In the genomic region with DNA sequence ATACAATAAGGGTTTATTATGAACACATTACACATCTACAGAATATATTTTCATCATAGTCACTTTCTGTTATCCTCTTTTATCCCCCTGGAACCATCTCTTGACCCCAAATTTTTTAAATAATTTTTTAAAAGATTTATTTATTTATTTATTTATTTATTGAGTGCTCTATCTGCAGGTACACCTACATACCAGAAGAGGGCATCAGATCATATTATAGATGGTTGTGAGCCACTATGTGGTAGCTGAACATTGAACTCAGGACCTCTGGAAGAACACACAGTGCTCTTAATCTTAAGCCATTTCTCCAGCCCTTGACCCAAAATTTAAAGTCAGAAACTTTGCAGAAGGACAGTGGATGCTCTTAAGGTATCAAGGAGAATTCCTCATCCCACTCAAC, we compare ENCODE assay signal across 19 mouse cellular contexts. TPM values are rescaled to one million over a fixed set of nuclear protein-coding genes. Genes with fewer than 3 reads are reported as not detected.
DNase-seq lines count a peak whose midpoint lies in the region; ATAC-seq and TF ChIP-seq lines count a peak whose summit lies in the region.
"Had no signal": no experiment of that assay in that cellular context is flagged by ENCODE, and none has a peak within 500 bp of the region (broad histone marks: within the 10 kb centered on the region; RNA-seq: fewer than 3 reads in every experiment).

No protein-coding gene starts in this region.

- no peak overlapping the region for H3K27ac ChIP-seq in kidney, postnatal 0 days
- no peak overlapping the region for H3K27ac ChIP-seq in midbrain, postnatal 0 days (ENCODE audit: low read depth, low read length)
- no peak overlapping the region for H3K27ac ChIP-seq in midbrain, embryonic 16.5 days (ENCODE audit: low read length)
- H3K27ac ChIP-seq: hindbrain, embryonic 14.5 days; limb, embryonic 13.5 days had no signal

- no peaks in the 10 kb centered on the region for H3K36me3 ChIP-seq in kidney, postnatal 0 days (ENCODE audit: insufficient read depth, low read length)
- H3K36me3 ChIP-seq in midbrain, postnatal 0 days (ENCODE audit: insufficient read depth, low read length) = no peaks in the 10 kb centered on the region
- H3K36me3 ChIP-seq in midbrain, embryonic 16.5 days (ENCODE audit: control insufficient read depth, insufficient read depth, low read length) = no peaks in the 10 kb centered on the region
- H3K36me3 ChIP-seq: limb, embryonic 13.5 days had no signal

- no peak overlapping the region for H3K4me2 ChIP-seq in kidney, postnatal 0 days (ENCODE audit: low read length)
- H3K4me2 ChIP-seq in midbrain, postnatal 0 days (ENCODE audit: low read depth, low read length, poor library complexity, severe bottlenecking) = no peak overlapping the region
- no peak overlapping the region for H3K4me2 ChIP-seq in midbrain, embryonic 16.5 days (ENCODE audit: low read length)
- H3K4me2 ChIP-seq: hindbrain, embryonic 14.5 days; limb, embryonic 13.5 days had no signal

- no peaks in the 10 kb centered on the region for H3K27me3 ChIP-seq in kidney, postnatal 0 days (ENCODE audit: insufficient read depth, low read length)
- 0 out of 2 replicates have a peak, but pooled peaks cover 12% of the 10 kb centered on the region for H3K27me3 ChIP-seq in midbrain, postnatal 0 days (ENCODE audit: insufficient read depth, low read length)
- peaks cover 10% of the 10 kb centered on the region for H3K27me3 ChIP-seq in midbrain, embryonic 16.5 days (ENCODE audit: control insufficient read depth, insufficient read depth, low read depth, low read length)
- H3K27me3 ChIP-seq: limb, embryonic 13.5 days had no signal

- TF ChIP-seq CTCF in kidney, postnatal 0 days (IDR thresholded peaks at IDR 0.05; ENCODE audit: low read depth) = peak; percentile 51; the same call in 1 of the 2 replicates
- TF ChIP-seq CTCF in midbrain, postnatal 0 days (IDR thresholded peaks at IDR 0.05) = peak; percentile 48

- no peak overlapping the region for H3K9ac ChIP-seq in kidney, postnatal 0 days (ENCODE audit: low read depth, low read length)
- H3K9ac ChIP-seq in midbrain, postnatal 0 days (replicated peaks; ENCODE audit: low read length, poor library complexity, severe bottlenecking) = no peak overlapping the region
- H3K9ac ChIP-seq in midbrain, embryonic 16.5 days (ENCODE audit: low read depth, low read length) = no peak overlapping the region
- H3K9ac ChIP-seq: forebrain, postnatal 0 days; hindbrain, embryonic 14.5 days; limb, embryonic 13.5 days had no signal

- ATAC-seq in kidney, postnatal 0 days (replicated peaks; ENCODE audit: low FRiP score, low read depth) = no peak
- ATAC-seq in midbrain, postnatal 0 days (ENCODE audit: low FRiP score) = no peak
- no peak for ATAC-seq in midbrain, embryonic 16.5 days
- ATAC-seq: forebrain, postnatal 0 days had no signal

- H3K9me3 ChIP-seq in kidney, postnatal 0 days (replicated peaks; ENCODE audit: low read length) = no peaks in the 10 kb centered on the region
- no peaks in the 10 kb centered on the region for H3K9me3 ChIP-seq in midbrain, postnatal 0 days (ENCODE audit: low read length)
- H3K9me3 ChIP-seq in midbrain, embryonic 16.5 days (replicated peaks; ENCODE audit: control insufficient read depth, low read length, poor library complexity, severe bottlenecking) = no peaks in the 10 kb centered on the region
- H3K9me3 ChIP-seq: limb, embryonic 13.5 days; megakaryocyte, embryonic 14.5 days had no signal

- H3K4me1 ChIP-seq in kidney, postnatal 0 days (replicated peaks; ENCODE audit: insufficient read depth, low read length) = no peaks in the 10 kb centered on the region
- H3K4me1 ChIP-seq in midbrain, postnatal 0 days (ENCODE audit: insufficient read depth, low read length) = 0 out of 2 replicates have a peak, but pooled peaks cover 4% of the 10 kb centered on the region
- peaks cover 10% of the 10 kb centered on the region for H3K4me1 ChIP-seq in midbrain, embryonic 16.5 days (ENCODE audit: control insufficient read depth, insufficient read depth, low read length)

- DNase-seq in kidney, postnatal 0 days (ENCODE audit: low spot score) = peak; percentile 50
- no peak for DNase-seq in kidney, postnatal 14 days
- DNase-seq in midbrain, postnatal 0 days (ENCODE audit: low spot score) = no peak
- DNase-seq in induced T-regulatory cell, adult 2 months (ENCODE audit: low read depth) = peak; percentile 21
- no peak for DNase-seq in adrenal gland, postnatal 4 days (ENCODE audit: low spot score in 2 of 2)
- DNase-seq in heart, adult 8-10 months (ENCODE audit: low spot score) = no peak
- DNase-seq: adrenal gland, adult 2 months; cerebellum, postnatal 10 days; forebrain, postnatal 0 days; heart, postnatal 36 days; kidney, adult 18-20 months; kidney, postnatal 25 days; right cerebral cortex, adult 18-20 months; thymus, postnatal 14 days had no signal

- H3K4me3 ChIP-seq in kidney, postnatal 0 days (replicated peaks; ENCODE audit: low read depth, low read length) = no peak overlapping the region
- no peak overlapping the region for H3K4me3 ChIP-seq in midbrain, postnatal 0 days (ENCODE audit: low read depth, low read length)
- no peak overlapping the region for H3K4me3 ChIP-seq in midbrain, embryonic 16.5 days (ENCODE audit: low read depth, low read length)
- H3K4me3 ChIP-seq: limb, embryonic 13.5 days; megakaryocyte, embryonic 14.5 days had no signal

RNA-seq across cellular contexts. Expression of a gene that starts 4.2 kb away (rescaled TPM):
- polyA plus RNA-seq in kidney, postnatal 0 days (2015; fragmentation: Nextera tagmentation; extraction: Ambion mirVana) = 8.9 and 9.8 TPM in 2 replicates
- total RNA-seq in midbrain, postnatal 0 days (2014; rRNA removed) = 6.2 and 7.7 TPM in 2 replicates
- 2.0 and 2.6 TPM in 2 replicates for polyA plus RNA-seq in midbrain, postnatal 0 days (2015; fragmentation: Nextera tagmentation; extraction: Ambion mirVana)
- polyA plus RNA-seq in midbrain, embryonic 16.5 days (2015; fragmentation: Nextera tagmentation; extraction: Ambion mirVana) = 1.5 and 1.9 TPM in 2 replicates
- total RNA-seq in adrenal gland, postnatal 4 days (2021) = 10 to 100 TPM; 15.5 to 16.8 TPM
- 1 to 10 TPM; 4.4 to 5.3 (median 4.5) TPM for total RNA-seq in heart, adult 8-10 months (2022)
- total RNA-seq: granulocyte monocyte progenitor cell, adult 5-6 weeks had no signal

RNA-seq across cellular contexts. Expression of a gene that starts 7.4 kb away (rescaled TPM):
- 27.4 and 31.1 TPM in 2 replicates for polyA plus RNA-seq in kidney, postnatal 0 days (2015; fragmentation: Nextera tagmentation; extraction: Ambion mirVana)
- total RNA-seq in midbrain, postnatal 0 days (2014; rRNA removed) = 65.2 and 81.1 TPM in 2 replicates
- polyA plus RNA-seq in midbrain, postnatal 0 days (2015; fragmentation: Nextera tagmentation; extraction: Ambion mirVana) = 22.1 and 25.3 TPM in 2 replicates
- 44.1 and 47.8 TPM in 2 replicates for polyA plus RNA-seq in midbrain, embryonic 16.5 days (2015; fragmentation: Nextera tagmentation; extraction: Ambion mirVana)
- 100 to 1,000 TPM in 1 of 2 experiments, 10 to 100 TPM in 1; 96.7 to 103 TPM for total RNA-seq in adrenal gland, postnatal 4 days (2021)
- 10 to 100 TPM; 37.2 to 41.3 (median 39.1) TPM for total RNA-seq in heart, adult 8-10 months (2022)

Comparison
In these comparisons a context has a peak if more than half of its experiments do, and no peak if none do; other contexts are left out.
1. DNase-seq: peak in kidney, postnatal 0 days (single experiment) and induced T-regulatory cell, adult 2 months (single experiment); none in kidney, postnatal 14 days (single experiment), midbrain, postnatal 0 days (single experiment), adrenal gland, postnatal 4 days (0 of 2) and heart, adult 8-10 months (single experiment).